Mouse (Mus musculus): ENCODE measurements around the gene Cenpf.

The Cenpf gene

GRCm38 (mm10) chr1:189687654-189688387 lies at the start of gene Cenpf:
Gene Cenpf, minus strand, starts transcription at chr1:189688086.
- DNase-seq (ENCODE audit: low spot score): peak; percentile 94

- no peak for DNase-seq (ENCODE audit: low spot score)
These were observed 44.3 kb upstream of the Cenpf start for GRCm38 (mm10) chr1:189732156-189732555.

GRCm38 (mm10) chr1:189731697-189732096 lies 43.8 kb upstream of the Cenpf start:
- no peak for DNase-seq (ENCODE audit: low spot score)

- no peak for DNase-seq (ENCODE audit: low spot score)
These were observed 41.4 kb upstream of the Cenpf start for GRCm38 (mm10) chr1:189729141-189729815.

GRCm38 (mm10) chr1:189728784-189729115 lies 40.9 kb upstream of the Cenpf start:
- no peak for DNase-seq (ENCODE audit: low spot score)

- peak; percentile 77 for DNase-seq (ENCODE audit: low spot score)
These were observed 40.2 kb upstream of the Cenpf start, which contains the start of gene Ptpn14 for GRCm38 (mm10) chr1:189727884-189728783. Gene Ptpn14, plus strand, starts transcription at chr1:189728268.

GRCm38 (mm10) chr1:189727346-189727883 lies 39.5 kb upstream of the Cenpf start:
- DNase-seq (ENCODE audit: low spot score): peak; percentile 63

GRCm38 (mm10) chr1:189726121-189726520 lies 38.2 kb upstream of the Cenpf start:
- DNase-seq (ENCODE audit: low spot score): no peak

- no peak for DNase-seq (ENCODE audit: low spot score)
These were observed 30.7 kb upstream of the Cenpf start for GRCm38 (mm10) chr1:189718600-189718999.

GRCm38 (mm10) chr1:189717546-189717945 lies 29.7 kb upstream of the Cenpf start:
- DNase-seq (ENCODE audit: low spot score): no peak

GRCm38 (mm10) chr1:189715915-189716797 lies 28.3 kb upstream of the Cenpf start:
- no peak for DNase-seq (ENCODE audit: low spot score)

- DNase-seq (ENCODE audit: low spot score): no peak
These were observed 21.1 kb upstream of the Cenpf start for GRCm38 (mm10) chr1:189709001-189709400.

- DNase-seq (ENCODE audit: low spot score): no peak
These were observed 19.5 kb upstream of the Cenpf start for GRCm38 (mm10) chr1:189707419-189707818.

- no peak for DNase-seq (ENCODE audit: low spot score)
These were observed 19.1 kb upstream of the Cenpf start for GRCm38 (mm10) chr1:189707014-189707413.

- no peak for DNase-seq (ENCODE audit: low spot score)
These were observed 18.3 kb upstream of the Cenpf start for GRCm38 (mm10) chr1:189706040-189706645.

GRCm38 (mm10) chr1:189703591-189703990 lies 15.7 kb upstream of the Cenpf start:
- no peak for DNase-seq (ENCODE audit: low spot score)

GRCm38 (mm10) chr1:189703156-189703555 lies 15.3 kb upstream of the Cenpf start:
- DNase-seq (ENCODE audit: low spot score): no peak

GRCm38 (mm10) chr1:189700990-189701389 lies 13.1 kb upstream of the Cenpf start:
- DNase-seq (ENCODE audit: low spot score): peak; percentile 72

- no peak for DNase-seq (ENCODE audit: low spot score)
These were observed 12.3 kb upstream of the Cenpf start for GRCm38 (mm10) chr1:189700186-189700585.

GRCm38 (mm10) chr1:189698416-189698815 lies 10.5 kb upstream of the Cenpf start:
- no peak for DNase-seq (ENCODE audit: low spot score)

GRCm38 (mm10) chr1:189695321-189695720 lies 7.4 kb upstream of the Cenpf start:
- no peak for DNase-seq (ENCODE audit: low spot score)
